Mouse (Mus musculus) mouse embryonic stem cell (cell line): ENCODE results near the gene Pigs.

Experiments
- in situ Hi-C, 2 experiments: fragments of 300-500 bp; cut with MboI; formaldehyde crosslinking; loops; 1 replicate in 1 of 2; 3 replicates in 1 of 2; pipeline ENCODE4 v1.14.3; 2019 to 2020; ENCODE audit warnings: low sequenced_read_pairs in 2 of 2, low pct_unique_long_range_greater_than_20kb in 1 of 2, mixed read lengths in 1 of 2; ENCODE audit not compliant: unreplicated experiment in 1 of 2

Pigs gene

DNA sequence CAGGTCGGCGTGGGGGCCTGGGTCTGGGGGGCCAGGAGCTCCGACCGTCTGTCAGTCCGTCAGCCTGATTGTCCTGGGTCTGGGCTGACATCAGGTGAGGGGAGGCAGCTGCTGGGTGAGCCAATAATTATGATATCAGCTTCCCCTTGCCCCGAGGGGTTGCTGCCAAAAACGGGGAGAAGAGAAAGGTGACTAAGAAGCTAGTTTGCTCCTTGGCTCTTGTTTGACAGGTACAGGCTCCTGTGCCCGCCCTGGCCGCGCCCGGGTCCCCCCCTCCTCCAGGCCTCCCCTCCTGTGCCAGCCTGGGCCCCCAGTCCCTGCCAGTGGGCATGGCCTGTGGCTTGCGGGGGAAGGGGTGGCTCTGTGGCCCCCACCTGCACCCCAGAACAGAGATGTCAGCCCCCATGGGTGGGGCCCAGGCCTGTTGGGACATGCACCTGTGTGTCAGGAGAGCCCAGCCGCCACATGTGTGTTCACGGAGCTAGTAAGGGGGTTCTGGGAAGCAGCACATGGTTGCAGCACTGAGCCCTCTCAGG lies 58.4 kb downstream of the Pigs start, which contains the start of gene Foxn1:
Gene Foxn1 (minus strand): TSS at position 51 of the 536 bp plus-strand sequence.
- in situ Hi-C loops = no loop called here
